Mouse (Mus musculus): ENCODE data around the gene Slc7a4. TPM values are rescaled to one million over a fixed set of nuclear protein-coding genes. Genes with fewer than 3 reads are reported as not detected.
"Not testable (repeated sequence)": the region's sequence is repeated elsewhere in the genome, so short reads cannot be mapped to it uniquely, and the experiment has no call there.

Slc7a4 gene
- polyA plus RNA-seq, 1 experiment from 2014 or later, result 11.1 TPM

GRCm38 (mm10) chr16:17559396-17560027 lies 23.5 kb downstream of the Slc7a4 start:
- no peak for ATAC-seq
- Histone ChIP-seq H3K9ac (no peak overlapping the region), H3K9me3 (replicated peaks) (no peaks in the 10 kb centered on the region), H3K36me3 (ENCODE audit: poor library complexity, severe bottlenecking) (no peaks in the 10 kb centered on the region), H3K27ac (no peak overlapping the region), H3K27me3 (peaks cover 10% of the 10 kb centered on the region; the same call in 1 of the 2 replicates), H3K4me3 (no peak overlapping the region), H3K4me1 (peaks cover 43% of the 10 kb centered on the region), H3K4me2 (peak overlapping the region; percentile 28; the same call in 1 of the 2 replicates)
- 66% methylated on average over 9 of the region's 9 CpGs for WGBS

DNA sequence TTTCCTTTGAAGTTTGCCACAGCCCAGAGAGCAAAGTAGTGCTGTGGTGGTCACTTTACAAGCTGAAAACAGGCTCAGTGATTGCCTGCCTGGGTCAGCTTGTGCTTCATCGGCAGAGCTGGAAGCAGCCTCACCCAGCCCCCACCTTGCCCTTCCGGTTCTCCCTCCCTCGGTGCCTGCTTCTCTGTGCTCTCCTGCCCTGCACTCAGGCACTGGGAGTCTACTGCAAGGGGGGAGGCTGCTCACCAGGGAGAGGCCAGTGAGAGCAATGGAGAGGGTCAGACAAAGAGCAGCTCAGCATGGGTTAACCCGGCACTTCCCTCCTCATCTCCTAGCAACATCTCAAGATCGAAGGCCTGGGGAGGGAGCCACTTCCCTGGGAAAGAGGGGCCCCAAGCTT lies 24.2 kb downstream of the Slc7a4 start:
- no peak overlapping the region for H3K27ac ChIP-seq
- H3K36me3 ChIP-seq (ENCODE audit: poor library complexity, severe bottlenecking), result no peaks in the 10 kb centered on the region
- 0% methylated on average over 5 of the region's 5 CpGs for WGBS
- H3K4me3 ChIP-seq, result no peak overlapping the region
- H3K9me3 ChIP-seq (replicated peaks), result no peaks in the 10 kb centered on the region
- no peak overlapping the region for H3K9ac ChIP-seq
- H3K4me1 ChIP-seq, result peaks cover 50% of the 10 kb centered on the region
- ATAC-seq, result 0 out of 2 replicates have a peak, but pooled peaks have one; percentile 19
- peaks cover 10% of the 10 kb centered on the region; the same call in 1 of the 2 replicates for H3K27me3 ChIP-seq
- H3K4me2 ChIP-seq, result peak overlapping the region; percentile 28

- no peaks in the 10 kb centered on the region for H3K9me3 ChIP-seq (replicated peaks)
- H3K36me3 ChIP-seq (ENCODE audit: poor library complexity, severe bottlenecking), result no peaks in the 10 kb centered on the region
- peaks cover 10% of the 10 kb centered on the region; the same call in 1 of the 2 replicates for H3K27me3 ChIP-seq
- H3K4me2 ChIP-seq, result peak overlapping the region; percentile 28
- no peak overlapping the region for H3K27ac ChIP-seq
- WGBS, result 3% methylated on average over 5 of the region's 5 CpGs
- no peak overlapping the region for H3K4me3 ChIP-seq
- 0 out of 2 replicates have a peak, but pooled peaks have one; percentile 19 for ATAC-seq
- no peak overlapping the region for H3K9ac ChIP-seq
- H3K4me1 ChIP-seq, result peaks cover 51% of the 10 kb centered on the region
Measured at GRCm38 (mm10) chr16:17557947-17558480, 25.0 kb downstream of the Slc7a4 start.

DNA sequence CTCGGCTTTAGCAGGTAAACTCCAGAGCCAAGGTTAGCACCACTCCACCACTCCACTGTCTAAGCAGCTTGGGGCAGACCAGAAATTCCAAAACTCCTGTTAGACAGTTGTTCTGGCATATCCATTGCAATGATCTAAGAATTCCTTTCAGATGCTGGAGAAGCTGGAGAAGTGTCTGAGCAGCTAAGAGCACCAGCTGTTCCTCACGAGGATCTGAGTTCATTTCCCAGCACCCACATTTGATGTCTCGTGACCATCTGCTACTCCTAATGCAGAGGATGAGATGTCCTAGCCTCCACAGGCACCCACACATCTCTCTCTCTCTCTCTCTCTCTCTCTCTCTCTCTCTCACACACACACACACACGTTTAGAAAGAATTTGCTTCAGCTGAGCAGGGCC lies 26.1 kb downstream of the Slc7a4 start:
- 61% methylated on average over 4 of the region's 4 CpGs for WGBS
- ATAC-seq, result no peak
- Histone ChIP-seq H3K27me3 (0 out of 2 replicates have a peak, but pooled peaks cover 4% of the 10 kb centered on the region), H3K4me3 (no peak overlapping the region), H3K27ac (no peak overlapping the region), H3K4me2 (no peak overlapping the region), H3K4me1 (peaks cover 47% of the 10 kb centered on the region), H3K9me3 (replicated peaks) (no peaks in the 10 kb centered on the region), H3K9ac (no peak overlapping the region), H3K36me3 (ENCODE audit: poor library complexity, severe bottlenecking) (no peaks in the 10 kb centered on the region)

DNA sequence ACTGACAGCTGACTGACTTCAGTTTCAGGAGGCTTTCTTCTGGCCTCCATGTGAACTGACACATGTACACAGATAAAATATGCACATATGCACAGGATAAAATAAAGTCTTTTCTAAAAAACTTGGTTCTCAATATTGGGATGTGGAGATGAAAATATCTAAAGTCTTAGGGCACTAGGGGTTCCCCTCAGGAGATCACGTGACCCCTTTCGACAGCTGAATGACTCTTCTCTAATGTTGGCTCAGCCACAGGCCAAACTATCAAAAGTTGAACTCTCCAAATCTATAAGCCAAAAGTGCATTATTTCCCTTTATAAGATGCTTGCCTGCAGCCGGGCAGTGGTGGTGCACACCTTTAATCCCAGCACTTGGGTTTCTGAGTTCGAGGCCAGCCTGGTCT lies 26.8 kb downstream of the Slc7a4 start:
- ATAC-seq, result no peak
- H3K4me2 ChIP-seq, result no peak overlapping the region
- WGBS, result 80% methylated on average over 4 of the region's 4 CpGs
- no peaks in the 10 kb centered on the region for H3K9me3 ChIP-seq (replicated peaks)
- H3K27me3 ChIP-seq, result no peaks in the 10 kb centered on the region
- no peak overlapping the region for H3K4me3 ChIP-seq
- H3K4me1 ChIP-seq, result peaks cover 39% of the 10 kb centered on the region
- H3K36me3 ChIP-seq (ENCODE audit: poor library complexity, severe bottlenecking), result no peaks in the 10 kb centered on the region
- no peak overlapping the region for H3K9ac ChIP-seq
- no peak overlapping the region for H3K27ac ChIP-seq

DNA sequence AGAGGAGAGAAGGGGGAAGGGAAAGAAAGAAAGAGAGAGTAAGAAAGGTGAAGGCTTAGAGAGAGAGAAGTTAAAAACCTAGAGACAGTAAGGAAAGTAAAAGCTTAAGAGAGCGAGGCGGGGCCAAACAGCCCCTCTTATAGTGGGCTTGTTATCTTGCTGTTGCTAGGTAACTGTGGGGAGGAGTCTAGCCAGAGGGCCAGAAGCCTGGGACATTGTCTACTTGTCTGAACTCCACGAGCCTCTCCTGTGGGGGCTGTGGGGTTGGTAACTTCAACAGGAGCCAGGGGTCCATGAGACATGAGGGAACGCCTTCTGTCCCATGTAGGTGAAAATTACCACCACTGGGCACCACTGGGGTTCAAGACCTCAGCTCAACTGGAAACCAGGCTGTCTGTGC lies 28.3 kb downstream of the Slc7a4 start:
- 0 out of 2 replicates have a peak overlapping the region, but pooled peaks have one; percentile 21 for H3K9ac ChIP-seq
- H3K4me3 ChIP-seq; ATAC-seq; H3K9me3 ChIP-seq (replicated peaks); H3K36me3 ChIP-seq (ENCODE audit: poor library complexity, severe bottlenecking); H3K27me3 ChIP-seq: not testable (repeated sequence)
- peak overlapping the region; percentile 50 for H3K4me2 ChIP-seq
- 5% methylated on average over 4 of the region's 4 CpGs for WGBS
- peak overlapping the region; percentile 41; the same call in 1 of the 2 replicates for H3K27ac ChIP-seq
- H3K4me1 ChIP-seq, result peaks cover 31% of the 10 kb centered on the region

- Histone ChIP-seq H3K4me3 (0 out of 2 replicates have a peak overlapping the region, but pooled peaks have one; percentile 9), H3K27ac (peak overlapping the region; percentile 41), H3K9me3 (replicated peaks) (no peaks in the 10 kb centered on the region), H3K36me3 (ENCODE audit: poor library complexity, severe bottlenecking) (no peaks in the 10 kb centered on the region), H3K4me2 (peak overlapping the region; percentile 50), H3K9ac (peak overlapping the region; percentile 21; the same call in 1 of the 2 replicates), H3K4me1 (peaks cover 28% of the 10 kb centered on the region), H3K27me3 (0 out of 2 replicates have a peak, but pooled peaks cover 2% of the 10 kb centered on the region)
- WGBS, result 5% methylated on average over 18 of the region's 18 CpGs
- ATAC-seq, result peak; percentile 83
Measured at GRCm38 (mm10) chr16:17553910-17554685, 28.9 kb downstream of the Slc7a4 start.

- Histone ChIP-seq H3K27me3 (0 out of 2 replicates have a peak, but pooled peaks cover 2% of the 10 kb centered on the region), H3K36me3 (ENCODE audit: poor library complexity, severe bottlenecking) (no peaks in the 10 kb centered on the region), H3K27ac (no peak overlapping the region), H3K4me3 (no peak overlapping the region), H3K4me1 (peaks cover 16% of the 10 kb centered on the region), H3K4me2 (no peak overlapping the region), H3K9me3 (replicated peaks) (no peaks in the 10 kb centered on the region), H3K9ac (no peak overlapping the region)
- WGBS, result 90% methylated on average over 7 of the region's 7 CpGs
- ATAC-seq, result no peak
Measured at GRCm38 (mm10) chr16:17552837-17553236, 30.2 kb downstream of the Slc7a4 start.

GRCm38 (mm10) chr16:17542632-17543031 lies 40.4 kb downstream of the Slc7a4 start:
- H3K36me3 ChIP-seq (ENCODE audit: poor library complexity, severe bottlenecking), result no peaks in the 10 kb centered on the region
- WGBS, result 85% methylated on average over 2 of the region's 2 CpGs
- no peak for ATAC-seq
- H3K4me1 ChIP-seq, result no peaks in the 10 kb centered on the region
- no peaks in the 10 kb centered on the region for H3K9me3 ChIP-seq (replicated peaks)
- no peak overlapping the region for H3K9ac ChIP-seq
- H3K4me3 ChIP-seq, result no peak overlapping the region
- H3K27me3 ChIP-seq, result no peaks in the 10 kb centered on the region
- H3K27ac ChIP-seq, result no peak overlapping the region
- H3K4me2 ChIP-seq, result no peak overlapping the region

GRCm38 (mm10) chr16:17536584-17536983 lies 46.4 kb downstream of the Slc7a4 start:
- H3K4me3 ChIP-seq, result no peak overlapping the region
- no peak overlapping the region for H3K9ac ChIP-seq
- no peak overlapping the region for H3K27ac ChIP-seq
- H3K4me2 ChIP-seq, result no peak overlapping the region
- H3K9me3 ChIP-seq (replicated peaks), result no peaks in the 10 kb centered on the region
- peaks cover 8% of the 10 kb centered on the region for H3K4me1 ChIP-seq
- no peak for ATAC-seq
- H3K36me3 ChIP-seq (ENCODE audit: poor library complexity, severe bottlenecking), result no peaks in the 10 kb centered on the region
- H3K27me3 ChIP-seq, result no peaks in the 10 kb centered on the region
- 88% methylated on average over 3 of the region's 3 CpGs for WGBS

DNA sequence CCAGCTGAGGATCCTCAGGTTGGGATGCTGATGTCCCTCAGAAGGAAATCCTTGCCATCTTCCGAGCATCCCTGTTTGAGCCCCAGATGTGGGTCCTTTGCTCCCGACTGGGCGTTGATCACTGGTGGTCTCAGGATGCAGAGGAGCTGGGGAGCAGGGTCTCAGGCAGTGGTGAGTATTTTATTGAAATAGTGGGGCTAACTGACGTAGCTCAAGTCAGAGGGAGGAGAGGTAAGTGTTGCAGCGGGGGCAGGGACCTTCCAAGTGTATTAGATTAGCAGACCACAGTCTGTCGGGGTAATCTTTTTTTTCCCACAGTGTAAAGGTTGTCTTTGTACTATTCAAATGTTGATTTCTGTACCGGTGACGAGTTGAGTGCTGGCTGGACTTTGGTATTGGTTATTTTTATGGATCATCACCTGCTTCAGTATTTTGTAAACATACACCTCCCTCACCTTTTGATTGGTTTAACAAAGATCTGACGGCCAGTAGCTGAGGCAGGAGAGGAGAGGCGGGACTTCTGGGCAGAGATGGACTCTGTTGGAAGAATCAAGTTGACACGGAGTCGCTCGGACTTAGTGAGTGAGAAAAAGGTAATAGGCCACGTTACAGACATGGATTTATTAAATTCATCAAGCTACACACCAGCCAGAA lies 50.2 kb downstream of the Slc7a4 start:
- Histone ChIP-seq H3K36me3 (ENCODE audit: poor library complexity, severe bottlenecking) (peaks cover 13% of the 10 kb centered on the region), H3K9me3 (replicated peaks) (no peaks in the 10 kb centered on the region), H3K27me3 (no peaks in the 10 kb centered on the region), H3K4me1 (peaks cover 21% of the 10 kb centered on the region), H3K9ac (no peak overlapping the region), H3K4me2 (no peak overlapping the region), H3K4me3 (no peak overlapping the region), H3K27ac (no peak overlapping the region)
- WGBS, result 71% methylated on average over 14 of the region's 14 CpGs
- no peak for ATAC-seq

GRCm38 (mm10) chr16:17532271-17532670 lies 50.7 kb downstream of the Slc7a4 start:
- no peak overlapping the region for H3K4me2 ChIP-seq
- H3K9me3 ChIP-seq (replicated peaks), result no peaks in the 10 kb centered on the region
- no peak overlapping the region for H3K9ac ChIP-seq
- H3K4me1 ChIP-seq, result peaks cover 21% of the 10 kb centered on the region
- no peak overlapping the region for H3K27ac ChIP-seq
- no peaks in the 10 kb centered on the region for H3K27me3 ChIP-seq
- H3K4me3 ChIP-seq, result no peak overlapping the region
- peaks cover 18% of the 10 kb centered on the region for H3K36me3 ChIP-seq (ENCODE audit: poor library complexity, severe bottlenecking)
- no peak for ATAC-seq
- 59% methylated on average over 4 of the region's 4 CpGs for whole genome bisulfite sequencing

Data from forebrain, embryonic 13.5 days (tissue).